Mouse (Mus musculus) cerebellum, adult 9-11 months (tissue): ENCODE measurements around the gene Ddias.

Experiments used
- DNase-seq: peaks from one replicate; pipeline ENCODE4 v3.0.0; 2022

The Ddias gene

GRCm38 (mm10) chr7:92848246-92848645, 25.8 kb downstream of the Ddias start:
- DNase-seq = no peak

- DNase-seq = no peak
Measured at GRCm38 (mm10) chr7:92842254-92842653, 31.8 kb downstream of the Ddias start.

DNA sequence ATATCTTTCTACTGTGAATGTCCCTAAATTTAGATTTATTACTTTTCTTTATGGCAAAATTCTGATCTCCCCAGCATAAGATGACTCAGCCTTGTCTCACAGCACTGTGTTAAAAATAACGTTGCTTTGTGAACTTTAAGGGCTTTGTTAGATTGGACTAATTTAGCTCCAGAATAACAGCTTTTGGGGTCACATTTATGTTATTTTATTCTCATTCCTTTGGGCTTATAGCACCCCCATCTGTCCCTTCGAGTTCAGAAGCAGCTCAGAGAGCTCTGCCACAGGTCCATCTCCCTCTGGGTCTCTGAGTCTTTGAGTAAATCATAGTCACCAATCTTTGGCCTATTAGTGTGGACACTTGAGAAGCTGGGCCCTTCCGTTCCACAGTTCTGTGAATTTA, 36.1 kb downstream of the Ddias start:
- DNase-seq = no peak

GRCm38 (mm10) chr7:92837226-92837625, 36.8 kb downstream of the Ddias start:
- DNase-seq = no peak

- DNase-seq = no peak
Measured at GRCm38 (mm10) chr7:92836447-92836846, 37.6 kb downstream of the Ddias start.

DNA sequence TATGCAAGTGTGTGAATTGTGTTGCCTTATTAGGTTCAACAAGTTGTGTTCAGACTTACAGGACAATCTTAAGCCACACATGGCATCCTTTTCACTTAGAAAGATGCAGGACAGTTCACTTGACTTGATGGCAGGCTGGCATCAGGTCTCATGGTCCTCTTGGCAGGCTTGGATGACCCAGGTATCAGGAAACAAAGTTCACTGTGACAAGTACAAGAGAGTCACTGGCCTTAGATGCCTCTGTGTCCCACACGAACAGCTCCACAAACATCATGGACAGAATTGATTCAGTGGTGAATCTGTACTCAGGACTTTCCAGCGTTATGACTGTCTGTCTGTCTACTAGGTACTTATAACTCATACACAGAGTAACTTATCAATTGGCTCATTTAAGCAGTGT, 39.7 kb downstream of the Ddias start:
- DNase-seq = no peak

GRCm38 (mm10) chr7:92832395-92832794, 41.7 kb downstream of the Ddias start:
- no peak for DNase-seq

- DNase-seq = peak; percentile 49
Measured at GRCm38 (mm10) chr7:92827981-92828380, 46.1 kb downstream of the Ddias start.

DNA sequence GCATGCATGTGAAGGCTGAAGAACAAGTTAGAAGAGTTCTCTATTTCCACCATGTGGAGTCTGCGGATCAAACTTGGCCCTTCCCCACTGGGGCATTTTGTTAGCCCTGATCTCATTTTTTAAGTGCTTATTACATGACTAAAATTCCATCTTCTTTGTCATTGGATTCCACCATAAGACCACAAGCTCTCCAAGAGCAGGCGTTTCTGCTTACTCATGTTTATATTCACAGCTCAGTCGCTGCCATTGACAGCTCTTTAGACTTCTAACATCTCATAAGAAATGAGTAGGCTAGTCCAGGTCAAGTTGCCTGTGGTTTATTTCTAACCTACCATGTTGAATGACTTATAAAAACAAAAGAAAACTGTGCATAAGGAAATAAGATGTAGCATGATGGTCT, 47.8 kb downstream of the Ddias start:
- no peak for DNase-seq

GRCm38 (mm10) chr7:92822409-92823101, 51.5 kb downstream of the Ddias start:
- DNase-seq = no peak

- DNase-seq = no peak
Measured at GRCm38 (mm10) chr7:92821871-92822270, 52.2 kb downstream of the Ddias start.

- peak; percentile 53 for DNase-seq
Measured at GRCm38 (mm10) chr7:92820941-92821465, 53.0 kb downstream of the Ddias start.

DNA sequence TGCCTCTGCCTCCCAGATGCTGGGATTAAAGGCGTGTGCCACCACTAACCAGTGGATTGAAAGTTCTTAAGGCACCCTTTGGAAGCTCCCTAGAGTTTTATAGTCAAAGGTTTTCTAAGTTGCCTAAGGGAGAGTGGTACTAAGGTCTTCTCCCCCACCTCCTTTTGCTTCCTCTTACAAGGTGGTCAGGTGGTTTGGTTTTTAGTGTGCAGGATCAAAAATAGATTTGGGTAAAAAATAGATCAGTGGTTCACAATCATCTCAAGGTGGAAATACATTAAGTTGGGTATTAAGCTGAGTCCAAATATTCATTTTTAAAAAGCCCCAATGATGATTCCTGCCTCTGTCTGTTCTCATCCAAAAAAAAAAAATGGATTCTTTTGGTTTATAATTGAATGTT, 53.6 kb downstream of the Ddias start:
- no peak for DNase-seq

DNA sequence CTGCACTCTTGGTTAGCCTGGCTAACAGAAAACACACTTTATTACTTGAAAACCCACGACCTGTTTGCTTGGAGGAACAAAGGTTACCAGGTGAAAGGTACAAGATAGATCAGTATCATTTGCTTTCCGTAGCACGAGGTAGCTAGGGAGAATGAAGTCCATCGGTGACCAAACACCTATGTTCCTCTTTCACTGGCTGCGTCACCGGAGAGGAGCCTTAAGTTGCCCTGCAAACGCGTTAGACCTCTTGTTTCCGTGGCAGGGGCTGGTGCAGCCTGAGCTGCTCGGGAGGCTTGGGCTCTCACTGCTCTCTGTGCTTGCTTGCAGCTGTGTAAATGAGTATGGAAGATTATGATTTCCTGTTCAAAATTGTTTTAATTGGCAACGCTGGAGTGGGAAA, 54.4 kb downstream of the Ddias start:
- no peak for DNase-seq

DNA sequence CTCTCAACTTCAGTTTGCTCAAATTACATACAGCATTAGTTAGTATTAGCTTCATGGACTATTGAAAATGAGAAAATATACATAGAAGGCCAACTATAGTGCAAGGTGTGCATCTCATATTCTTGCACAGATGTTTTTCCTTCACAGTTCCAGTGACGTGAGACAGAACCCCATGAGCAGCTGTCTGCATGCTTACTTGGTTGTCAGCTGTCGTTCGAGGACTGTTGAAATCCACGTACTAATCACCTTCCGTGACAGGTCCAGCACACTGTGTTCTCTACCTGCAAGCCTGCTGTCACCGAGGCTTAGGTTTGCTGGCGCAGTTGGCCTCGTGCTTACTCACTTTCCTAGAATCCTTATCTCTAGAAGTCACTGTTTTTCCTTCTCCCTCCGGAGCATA, 56.2 kb downstream of the Ddias start:
- no peak for DNase-seq

GRCm38 (mm10) chr7:92817242-92817641, 56.8 kb downstream of the Ddias start:
- no peak for DNase-seq

GRCm38 (mm10) chr7:92811667-92812279, 62.3 kb downstream of the Ddias start:
- DNase-seq = no peak
